Mouse (Mus musculus): Measurements from ENCODE around the gene Cpox. TPM values are rescaled to one million over a fixed set of nuclear protein-coding genes. Genes with fewer than 3 reads are reported as not detected.

The Cpox gene
- polyA plus RNA-seq, 1 experiment from 2014 or later, result 178 TPM

GRCm38 (mm10) chr16:58697261-58697660 lies 27.2 kb downstream of the Cpox start:
- Histone ChIP-seq H3K27me3 (ENCODE audit: insufficient read depth, low read length) (0 out of 2 replicates have a peak, but pooled peaks cover 3% of the 10 kb centered on the region), H3K4me3 (ENCODE audit: low read depth, low read length) (no peak overlapping the region), H3K4me1 (ENCODE audit: insufficient read depth) (no peaks in the 10 kb centered on the region), H3K9ac (replicated peaks) (no peak overlapping the region), H3K9me3 (ENCODE audit: low read length) (no peaks in the 10 kb centered on the region), H3K4me2 (ENCODE audit: low read depth, low read length) (no peak overlapping the region), H3K36me3 (replicated peaks; ENCODE audit: insufficient read depth, low read length) (no peaks in the 10 kb centered on the region), H3K27ac (ENCODE audit: low read depth) (no peak overlapping the region)
- no peak for ATAC-seq
- WGBS (ENCODE audit: insufficient replicate concordance), result 86% methylated on average over 1 of the region's 1 CpGs
- TF ChIP-seq EP300 (IDR thresholded peaks at IDR 0.05; ENCODE audit: low read depth), result no peak
- no peak for TF ChIP-seq CTCF (IDR thresholded peaks at IDR 0.05; ENCODE audit: low read depth)
- no peak for DNase-seq

DNA sequence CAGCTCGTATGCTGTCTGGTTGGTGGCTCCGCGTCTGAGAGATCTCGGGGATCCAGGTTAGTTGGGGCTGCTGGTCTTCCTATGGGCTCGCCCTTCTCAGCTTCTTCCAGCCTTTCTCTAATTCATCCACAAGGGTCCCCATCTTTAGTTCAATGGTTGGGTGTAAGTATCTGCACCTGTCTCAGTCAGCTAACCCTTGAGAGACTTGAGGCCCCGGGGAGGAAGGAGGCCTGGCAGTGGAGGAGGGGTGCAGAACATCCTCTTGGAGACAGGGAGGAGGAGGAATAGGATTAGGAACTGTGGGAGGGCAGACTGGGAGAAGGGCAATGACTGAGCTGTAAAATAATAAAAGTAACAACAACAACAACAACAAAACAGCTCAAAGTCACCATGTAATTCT lies 30.1 kb downstream of the Cpox start:
- H3K4me1 ChIP-seq (ENCODE audit: insufficient read depth), result no peaks in the 10 kb centered on the region
- no peak for ATAC-seq
- no peak overlapping the region for H3K27ac ChIP-seq (ENCODE audit: low read depth)
- WGBS (ENCODE audit: insufficient replicate concordance), result 83% methylated on average over 6 of the region's 6 CpGs
- H3K27me3 ChIP-seq (ENCODE audit: insufficient read depth, low read length), result 0 out of 2 replicates have a peak, but pooled peaks cover 5% of the 10 kb centered on the region
- no peaks in the 10 kb centered on the region for H3K36me3 ChIP-seq (replicated peaks; ENCODE audit: insufficient read depth, low read length)
- no peak overlapping the region for H3K4me2 ChIP-seq (ENCODE audit: low read depth, low read length)
- TF ChIP-seq EP300 (IDR thresholded peaks at IDR 0.05; ENCODE audit: low read depth), result no peak
- TF ChIP-seq CTCF (IDR thresholded peaks at IDR 0.05; ENCODE audit: low read depth), result no peak
- H3K4me3 ChIP-seq (ENCODE audit: low read depth, low read length), result no peak overlapping the region
- H3K9me3 ChIP-seq (ENCODE audit: low read length), result no peaks in the 10 kb centered on the region
- no peak for DNase-seq
- no peak overlapping the region for H3K9ac ChIP-seq (replicated peaks)

GRCm38 (mm10) chr16:58700816-58701424 lies 30.8 kb downstream of the Cpox start:
- Histone ChIP-seq H3K9ac (replicated peaks) (no peak overlapping the region), H3K27ac (ENCODE audit: low read depth) (no peak overlapping the region), H3K27me3 (ENCODE audit: insufficient read depth, low read length) (0 out of 2 replicates have a peak, but pooled peaks cover 5% of the 10 kb centered on the region), H3K9me3 (ENCODE audit: low read length) (no peaks in the 10 kb centered on the region), H3K4me2 (ENCODE audit: low read depth, low read length) (no peak overlapping the region), H3K4me3 (ENCODE audit: low read depth, low read length) (no peak overlapping the region), H3K4me1 (ENCODE audit: insufficient read depth) (no peaks in the 10 kb centered on the region), H3K36me3 (replicated peaks; ENCODE audit: insufficient read depth, low read length) (no peaks in the 10 kb centered on the region)
- TF ChIP-seq EP300 (IDR thresholded peaks at IDR 0.05; ENCODE audit: low read depth) (no peak), CTCF (IDR thresholded peaks at IDR 0.05; ENCODE audit: low read depth) (no peak)
- no peak for DNase-seq
- ATAC-seq, result no peak
- 76% methylated on average over 12 of the region's 12 CpGs for WGBS (ENCODE audit: insufficient replicate concordance)

DNA sequence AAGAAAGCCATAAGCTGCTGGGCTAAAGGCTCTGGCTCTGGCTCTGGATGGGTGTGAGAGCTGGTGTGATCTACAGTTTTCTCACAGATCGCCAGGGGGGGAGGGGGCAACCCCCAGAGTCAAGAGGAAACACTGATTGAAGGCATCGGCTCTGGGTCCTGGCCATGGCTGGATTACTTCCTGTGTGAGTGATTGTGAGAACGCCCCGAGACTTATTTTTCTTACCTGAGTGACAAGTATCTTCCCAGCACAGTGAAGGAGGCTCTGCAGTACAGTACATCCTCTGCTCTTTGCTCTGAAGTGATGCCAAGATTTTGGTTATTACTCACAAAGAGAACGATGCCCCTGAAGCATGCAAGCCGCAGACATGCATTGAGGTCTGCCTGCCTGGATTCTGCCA lies 31.7 kb downstream of the Cpox start:
- Histone ChIP-seq H3K4me2 (ENCODE audit: low read depth, low read length) (no peak overlapping the region), H3K9me3 (ENCODE audit: low read length) (no peaks in the 10 kb centered on the region), H3K4me3 (ENCODE audit: low read depth, low read length) (no peak overlapping the region), H3K9ac (replicated peaks) (no peak overlapping the region), H3K4me1 (ENCODE audit: insufficient read depth) (no peaks in the 10 kb centered on the region), H3K36me3 (replicated peaks; ENCODE audit: insufficient read depth, low read length) (no peaks in the 10 kb centered on the region), H3K27ac (ENCODE audit: low read depth) (no peak overlapping the region), H3K27me3 (ENCODE audit: insufficient read depth, low read length) (0 out of 2 replicates have a peak, but pooled peaks cover 5% of the 10 kb centered on the region)
- DNase-seq, result no peak
- no peak for TF ChIP-seq EP300 (IDR thresholded peaks at IDR 0.05; ENCODE audit: low read depth)
- no peak for TF ChIP-seq CTCF (IDR thresholded peaks at IDR 0.05; ENCODE audit: low read depth)
- 56% methylated on average over 6 of the region's 6 CpGs for WGBS (ENCODE audit: insufficient replicate concordance)
- ATAC-seq, result no peak

GRCm38 (mm10) chr16:58702329-58702932 lies 32.3 kb downstream of the Cpox start:
- Histone ChIP-seq H3K9me3 (ENCODE audit: low read length) (no peaks in the 10 kb centered on the region), H3K4me3 (ENCODE audit: low read depth, low read length) (no peak overlapping the region), H3K9ac (replicated peaks) (no peak overlapping the region), H3K27ac (ENCODE audit: low read depth) (no peak overlapping the region), H3K4me2 (ENCODE audit: low read depth, low read length) (no peak overlapping the region), H3K36me3 (replicated peaks; ENCODE audit: insufficient read depth, low read length) (no peaks in the 10 kb centered on the region), H3K27me3 (ENCODE audit: insufficient read depth, low read length) (0 out of 2 replicates have a peak, but pooled peaks cover 5% of the 10 kb centered on the region), H3K4me1 (ENCODE audit: insufficient read depth) (no peaks in the 10 kb centered on the region)
- ATAC-seq (no peak), DNase-seq (no peak)
- whole genome bisulfite sequencing (ENCODE audit: insufficient replicate concordance), result 77% methylated on average over 10 of the region's 10 CpGs
- TF ChIP-seq EP300 (IDR thresholded peaks at IDR 0.05; ENCODE audit: low read depth) (no peak), CTCF (IDR thresholded peaks at IDR 0.05; ENCODE audit: low read depth) (no peak)

- Histone ChIP-seq H3K9ac (replicated peaks) (no peak overlapping the region), H3K9me3 (ENCODE audit: low read length) (no peaks in the 10 kb centered on the region), H3K27ac (ENCODE audit: low read depth) (no peak overlapping the region), H3K4me3 (ENCODE audit: low read depth, low read length) (no peak overlapping the region), H3K36me3 (replicated peaks; ENCODE audit: insufficient read depth, low read length) (no peaks in the 10 kb centered on the region), H3K4me1 (ENCODE audit: insufficient read depth) (no peaks in the 10 kb centered on the region), H3K27me3 (ENCODE audit: insufficient read depth, low read length) (0 out of 2 replicates have a peak, but pooled peaks cover 5% of the 10 kb centered on the region), H3K4me2 (ENCODE audit: low read depth, low read length) (no peak overlapping the region)
- WGBS (ENCODE audit: insufficient replicate concordance), result 18% methylated on average over 10 of the region's 10 CpGs
- no peak for DNase-seq
- TF ChIP-seq EP300 (IDR thresholded peaks at IDR 0.05; ENCODE audit: low read depth), result no peak
- TF ChIP-seq CTCF (IDR thresholded peaks at IDR 0.05; ENCODE audit: low read depth), result no peak
- no peak for ATAC-seq
These were observed 33.5 kb downstream of the Cpox start for GRCm38 (mm10) chr16:58703382-58704124.
